Mouse (Mus musculus) kidney, embryonic 14.5 days (tissue): ENCODE results near the gene Sgsh. TPM values are rescaled to one million over a fixed set of nuclear protein-coding genes. Genes with fewer than 3 reads are reported as not detected.

Experiments
- ATAC-seq: fragments of 200-750 bp; cut with Nextera tagmentation; 2 replicates; pipeline ENCODE4 v1.8.0; 2017; ENCODE audit warnings: moderate number of reproducible peaks, mild to moderate bottlenecking, moderate TSS enrichment, moderate library complexity; ENCODE audit not compliant: low FRiP score, low TSS enrichment
- H3K27ac ChIP-seq: fragments of 300-500 bp; sonication (generic); 2 replicates; pipeline ENCODE4 v1.5.1; 2014; ENCODE audit warnings: low read depth, mild to moderate bottlenecking, low read length, moderate library complexity, mixed read lengths
- H3K27me3 ChIP-seq: fragments of 300-500 bp; sonication (generic); 2 replicates; pipeline ENCODE4 v1.6.1; 2014; ENCODE audit warnings: mild to moderate bottlenecking, low read length; ENCODE audit not compliant: control insufficient read depth, insufficient read depth
- H3K36me3 ChIP-seq: fragments of 300-500 bp; sonication (generic); 2 replicates; pipeline ENCODE4 v1.6.1; 2014; ENCODE audit warnings: low read length, mixed read lengths; ENCODE audit not compliant: control insufficient read depth, insufficient read depth
- H3K4me1 ChIP-seq: fragments of 300-500 bp; sonication (generic); 2 replicates; pipeline ENCODE4 v1.6.1; 2014; ENCODE audit warnings: low read length, mixed read lengths; ENCODE audit not compliant: control insufficient read depth, insufficient read depth
- H3K4me2 ChIP-seq: fragments of 300-500 bp; sonication (generic); replicated peaks from 2 replicates; pipeline ENCODE4 v1.6.1; 2014; ENCODE audit warnings: low read depth, mild to moderate bottlenecking, low read length
- H3K4me3 ChIP-seq: fragments of 300-500 bp; sonication (generic); 2 replicates; pipeline ENCODE4 v1.5.1; 2014; ENCODE audit warnings: mild to moderate bottlenecking, low read length
- H3K9ac ChIP-seq: fragments of 300-500 bp; sonication (generic); 2 replicates; pipeline ENCODE4 v1.6.1; 2014; ENCODE audit warnings: low read depth, mild to moderate bottlenecking, low read length, moderate library complexity
- H3K9me3 ChIP-seq: fragments of 300-500 bp; sonication (generic); 2 replicates; pipeline ENCODE4 v1.6.1; 2016; ENCODE audit warnings: low read length; ENCODE audit not compliant: control insufficient read depth
- WGBS: fragments of 180-500 bp; shearing (Covaris S2); extraction: QIAGEN DNeasy Blood & Tissue Kit; methylation state at CpG from one replicate; pipeline ENCODE4 v1.1.7; 2014; 5-methylcytosine and 5-hydroxymethylcytosine counted together
- polyA plus RNA-seq: library from polyadenylated mRNA; unstranded; fragments of >200 nt; fragmentation: Nextera tagmentation; extraction: Ambion mirVana; gene quantifications from 2 replicates; pipeline ENCODE4 v1.2.1, GENCODE M21; 2014

Gene Sgsh
- polyA plus RNA-seq, 1 experiment from 2014 or later, result 7.1 TPM

- Histone ChIP-seq H3K9me3 (no peaks in the 10 kb centered on the region), H3K27me3 (no peaks in the 10 kb centered on the region), H3K27ac (peak overlapping the region; percentile 30; the same call in 1 of the 2 replicates), H3K4me3 (peak overlapping the region; percentile 66), H3K36me3 (no peaks in the 10 kb centered on the region), H3K4me1 (peaks cover 11% of the 10 kb centered on the region; the same call in 1 of the 2 replicates), H3K4me2 (peak overlapping the region; percentile 86), H3K9ac (peak overlapping the region; percentile 75)
- no peak; the same call in 1 of the 2 replicates for ATAC-seq
- WGBS, result 6% methylated on average over 23 of the region's 23 CpGs
Measured at GRCm38 (mm10) chr11:119354798-119355442, 416 bp downstream of the Sgsh start.

- H3K9ac ChIP-seq, result no peak overlapping the region
- no peak overlapping the region for H3K4me2 ChIP-seq
- H3K9me3 ChIP-seq, result no peaks in the 10 kb centered on the region
- no peaks in the 10 kb centered on the region for H3K27me3 ChIP-seq
- no peak for ATAC-seq
- 77% methylated on average over 4 of the region's 4 CpGs for WGBS
- H3K4me1 ChIP-seq, result peaks cover 11% of the 10 kb centered on the region; the same call in 1 of the 2 replicates
- H3K36me3 ChIP-seq, result no peaks in the 10 kb centered on the region
- H3K4me3 ChIP-seq, result no peak overlapping the region
- no peak overlapping the region for H3K27ac ChIP-seq
Measured at GRCm38 (mm10) chr11:119353946-119354345, 1.4 kb downstream of the Sgsh start.

GRCm38 (mm10) chr11:119352113-119352512 is 3.2 kb downstream of the Sgsh start:
- no peak overlapping the region for H3K27ac ChIP-seq
- no peak overlapping the region for H3K4me3 ChIP-seq
- no peaks in the 10 kb centered on the region for H3K9me3 ChIP-seq
- 77% methylated on average over 7 of the region's 7 CpGs for WGBS
- no peak overlapping the region for H3K4me2 ChIP-seq
- H3K9ac ChIP-seq, result no peak overlapping the region
- no peak for ATAC-seq
- peaks cover 11% of the 10 kb centered on the region; the same call in 1 of the 2 replicates for H3K4me1 ChIP-seq
- no peaks in the 10 kb centered on the region for H3K36me3 ChIP-seq
- H3K27me3 ChIP-seq, result no peaks in the 10 kb centered on the region

GRCm38 (mm10) chr11:119347125-119347524 is 8.2 kb downstream of the Sgsh start:
- 91% methylated on average over 4 of the region's 4 CpGs for WGBS

GRCm38 (mm10) chr11:119344865-119345264 is 10.5 kb downstream of the Sgsh start:
- Histone ChIP-seq H3K27ac (no peak overlapping the region), H3K9ac (no peak overlapping the region), H3K27me3 (no peaks in the 10 kb centered on the region), H3K4me1 (no peaks in the 10 kb centered on the region), H3K36me3 (no peaks in the 10 kb centered on the region), H3K9me3 (no peaks in the 10 kb centered on the region), H3K4me3 (no peak overlapping the region), H3K4me2 (no peak overlapping the region)
- no peak for ATAC-seq
- WGBS, result 69% methylated on average over 6 of the region's 6 CpGs

More at GRCm38 (mm10) chr11:119347125-119347524, 8.2 kb downstream of the Sgsh start:
- Histone ChIP-seq H3K4me2 (no peak overlapping the region), H3K9me3 (no peaks in the 10 kb centered on the region), H3K27me3 (no peaks in the 10 kb centered on the region), H3K9ac (no peak overlapping the region), H3K4me3 (no peak overlapping the region), H3K36me3 (no peaks in the 10 kb centered on the region), H3K4me1 (no peaks in the 10 kb centered on the region), H3K27ac (no peak overlapping the region)
- no peak for ATAC-seq

GRCm38 (mm10) chr11:119344178-119344577 is 11.2 kb downstream of the Sgsh start:
- Histone ChIP-seq H3K27me3 (no peaks in the 10 kb centered on the region), H3K4me2 (no peak overlapping the region), H3K9me3 (no peaks in the 10 kb centered on the region), H3K36me3 (no peaks in the 10 kb centered on the region), H3K9ac (no peak overlapping the region), H3K4me1 (no peaks in the 10 kb centered on the region), H3K4me3 (no peak overlapping the region), H3K27ac (no peak overlapping the region)
- no peak for ATAC-seq
- 88% methylated on average over 8 of the region's 8 CpGs for WGBS

- no peaks in the 10 kb centered on the region for H3K9me3 ChIP-seq
- H3K4me1 ChIP-seq, result no peaks in the 10 kb centered on the region
- ATAC-seq, result no peak
Measured at GRCm38 (mm10) chr11:119339637-119340036, 15.7 kb downstream of the Sgsh start.

GRCm38 (mm10) chr11:119339179-119339578 is 16.2 kb downstream of the Sgsh start:
- whole genome bisulfite sequencing, result 55% methylated on average over 5 of the region's 5 CpGs
- no peaks in the 10 kb centered on the region for H3K4me1 ChIP-seq
- no peak overlapping the region for H3K27ac ChIP-seq
- no peak for ATAC-seq
- H3K4me3 ChIP-seq, result no peak overlapping the region
- H3K4me2 ChIP-seq, result no peak overlapping the region
- H3K9me3 ChIP-seq, result no peaks in the 10 kb centered on the region
- H3K9ac ChIP-seq, result no peak overlapping the region
- no peaks in the 10 kb centered on the region for H3K36me3 ChIP-seq
- H3K27me3 ChIP-seq, result no peaks in the 10 kb centered on the region

More at GRCm38 (mm10) chr11:119339637-119340036, 15.7 kb downstream of the Sgsh start:
- H3K4me3 ChIP-seq, result no peak overlapping the region
- no peak overlapping the region for H3K4me2 ChIP-seq
- WGBS, result 6% methylated on average over 5 of the region's 5 CpGs
- H3K9ac ChIP-seq, result no peak overlapping the region
- no peak overlapping the region for H3K27ac ChIP-seq
- no peaks in the 10 kb centered on the region for H3K27me3 ChIP-seq
- no peaks in the 10 kb centered on the region for H3K36me3 ChIP-seq

GRCm38 (mm10) chr11:119338271-119339059 is 16.9 kb downstream of the Sgsh start:
- Histone ChIP-seq H3K4me2 (no peak overlapping the region), H3K4me1 (no peaks in the 10 kb centered on the region), H3K27ac (no peak overlapping the region), H3K36me3 (no peaks in the 10 kb centered on the region), H3K9ac (no peak overlapping the region), H3K9me3 (no peaks in the 10 kb centered on the region), H3K4me3 (no peak overlapping the region), H3K27me3 (no peaks in the 10 kb centered on the region)
- 86% methylated on average over 10 of the region's 10 CpGs for WGBS
- ATAC-seq, result no peak
